Comparison of ENCODE assay signal across 11 mouse cellular contexts in the genomic region with DNA sequence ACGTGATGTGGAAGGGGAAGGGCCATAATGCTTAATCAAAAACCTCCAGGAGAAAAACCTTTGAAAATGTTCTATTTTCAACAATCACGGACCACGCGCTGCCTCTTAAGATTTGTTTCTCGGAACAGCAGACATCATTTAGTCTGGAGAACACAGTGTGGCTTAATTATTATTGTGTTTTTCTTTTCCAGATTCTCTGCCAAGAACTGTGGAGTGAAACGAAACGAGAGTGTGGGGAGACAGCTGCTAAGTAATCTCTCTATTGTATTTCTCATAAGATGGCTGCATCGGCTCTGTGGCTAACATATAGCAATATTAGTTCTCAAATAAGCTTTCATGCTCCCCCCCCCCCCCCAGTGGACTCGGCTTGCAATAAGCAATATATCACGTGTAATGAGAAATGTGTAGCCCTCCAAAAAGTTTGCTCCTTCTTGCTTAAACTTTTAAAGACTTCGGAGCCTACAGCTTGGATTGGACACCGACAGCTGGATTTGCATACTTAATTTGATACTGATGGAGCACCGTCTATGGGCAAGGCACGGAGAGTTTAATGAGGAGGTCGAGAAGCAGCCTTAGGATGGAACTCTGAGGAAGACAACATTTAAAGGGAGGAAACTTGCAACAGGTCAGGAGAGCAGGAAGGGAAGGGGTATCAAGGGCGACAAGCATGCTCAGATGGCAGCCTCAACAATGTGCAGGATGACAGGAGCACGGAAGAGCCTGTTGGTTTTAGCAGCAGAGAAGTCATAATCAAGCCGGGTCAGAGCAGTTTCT.
DNase-seq lines count a peak whose midpoint lies in the region; ATAC-seq and TF ChIP-seq lines count a peak whose summit lies in the region.
"Had no signal": no experiment of that assay in that cellular context is flagged by ENCODE, and none has a peak within 500 bp of the region (broad histone marks: within the 10 kb centered on the region; RNA-seq: fewer than 3 reads in every experiment).

No protein-coding gene starts in this region.

- no peak for DNase-seq in layer of hippocampus, adult 2 months (ENCODE audit: low spot score in 2 of 2)
- no peak for DNase-seq in layer of hippocampus, adult 9-10 months (ENCODE audit: low spot score)
- DNase-seq in layer of hippocampus, adult 11-12 months (ENCODE audit: low spot score), result no peak
- no peak for DNase-seq in thymus, postnatal 25 days
- no peak for DNase-seq in urinary bladder, postnatal 36 days (ENCODE audit: low spot score in 2 of 2)
- DNase-seq: cerebellum, adult 11-12 months had no signal

- no peak for TF ChIP-seq POLR2A in olfactory bulb, adult 2 months (IDR thresholded peaks at IDR 0.05; ENCODE audit: insufficient read depth, low read depth, low read length)

- H3K4me2 ChIP-seq in forebrain, embryonic 13.5 days, result peak overlapping the region; percentile 53
- 0 out of 2 replicates have a peak overlapping the region, but pooled peaks have one; percentile 9 for H3K4me2 ChIP-seq in intestine, postnatal 0 days (replicated peaks; ENCODE audit: low read depth)

- no peak overlapping the region for H3K9ac ChIP-seq in forebrain, embryonic 13.5 days
- H3K9ac ChIP-seq in intestine, postnatal 0 days (ENCODE audit: low read depth, low read length), result no peak overlapping the region

- TF ChIP-seq CTCF in layer of hippocampus, adult 2 months (conservative IDR thresholded peaks at IDR 0.05), result no peak
- no peak for TF ChIP-seq CTCF in intestine, postnatal 0 days (IDR thresholded peaks at IDR 0.05; ENCODE audit: low read depth)
- no peak for TF ChIP-seq CTCF in olfactory bulb, adult 2 months (IDR thresholded peaks at IDR 0.05; ENCODE audit: insufficient read depth, low read depth, low read length)

- 13% methylated on average over 18 of the region's 18 CpGs for WGBS in forebrain, embryonic 13.5 days
- WGBS in intestine, postnatal 0 days, result 60% methylated on average over 18 of the region's 18 CpGs
- WGBS in olfactory bulb, adult 2 months, result 13% methylated on average over 18 of the region's 18 CpGs

- H3K4me3 ChIP-seq in layer of hippocampus, adult 2 months, result peak overlapping the region; percentile 41
- peak overlapping the region; percentile 12 for H3K4me3 ChIP-seq in forebrain, embryonic 13.5 days
- H3K4me3 ChIP-seq in intestine, postnatal 0 days (ENCODE audit: low read depth, low read length), result no peak overlapping the region
- 0 out of 2 replicates have a peak overlapping the region, but pooled peaks have one; percentile 15 for H3K4me3 ChIP-seq in olfactory bulb, adult 2 months (ENCODE audit: insufficient read depth, low read depth, low read length)
- H3K4me3 ChIP-seq: erythroblast, embryonic 14.5 days had no signal

- H3K9me3 ChIP-seq in forebrain, embryonic 13.5 days (replicated peaks), result no peaks in the 10 kb centered on the region
- no peaks in the 10 kb centered on the region for H3K9me3 ChIP-seq in intestine, postnatal 0 days (ENCODE audit: control insufficient read depth)

- ATAC-seq in forebrain, embryonic 13.5 days, result peak; percentile 53
- no peak for ATAC-seq in intestine, postnatal 0 days

- H3K4me1 ChIP-seq in forebrain, embryonic 13.5 days, result peaks cover 24% of the 10 kb centered on the region
- H3K4me1 ChIP-seq in intestine, postnatal 0 days (replicated peaks; ENCODE audit: control insufficient read depth, insufficient read depth, low read length), result no peaks in the 10 kb centered on the region
- H3K4me1 ChIP-seq in olfactory bulb, adult 2 months (ENCODE audit: control insufficient read depth, insufficient read depth, low read length), result peaks cover 6% of the 10 kb centered on the region

- no peak overlapping the region for H3K27ac ChIP-seq in layer of hippocampus, adult 2 months
- peak overlapping the region; percentile 22; the same call in 1 of the 2 replicates for H3K27ac ChIP-seq in forebrain, embryonic 13.5 days
- H3K27ac ChIP-seq in intestine, postnatal 0 days (ENCODE audit: low read depth, low read length), result no peak overlapping the region
- no peak overlapping the region for H3K27ac ChIP-seq in olfactory bulb, adult 2 months (ENCODE audit: insufficient read depth, low read depth, low read length)
- H3K27ac ChIP-seq: macrophage had no signal

- no peaks in the 10 kb centered on the region for H3K36me3 ChIP-seq in forebrain, embryonic 13.5 days (ENCODE audit: poor library complexity, severe bottlenecking)
- H3K36me3 ChIP-seq in intestine, postnatal 0 days (ENCODE audit: control insufficient read depth, insufficient read depth), result no peaks in the 10 kb centered on the region

- H3K27me3 ChIP-seq in forebrain, embryonic 13.5 days, result no peaks in the 10 kb centered on the region
- H3K27me3 ChIP-seq in intestine, postnatal 0 days (replicated peaks; ENCODE audit: control insufficient read depth, insufficient read depth, low read length), result no peaks in the 10 kb centered on the region
